Mouse (Mus musculus) forebrain, embryonic 16.5 days (tissue): ENCODE measurements around the gene Hmces. TPM values are rescaled to one million over a fixed set of nuclear protein-coding genes. Genes with fewer than 3 reads are reported as not detected.

Experiments
- ATAC-seq: fragments of 200-750 bp; cut with Nextera tagmentation; 2 replicates; pipeline ENCODE4 v1.8.0; 2017; ENCODE audit warnings: mild to moderate bottlenecking, moderate library complexity
- H3K27ac ChIP-seq: fragments of 300-500 bp; sonication (generic); 2 replicates; pipeline ENCODE4 v1.5.1; 2014; ENCODE audit warnings: low read length, control low read depth
- H3K27me3 ChIP-seq: fragments of 300-500 bp; sonication (generic); replicated peaks from 2 replicates; pipeline ENCODE4 v1.6.1; 2014; ENCODE audit warnings: low read length; ENCODE audit not compliant: control insufficient read depth, insufficient read depth
- H3K36me3 ChIP-seq: fragments of 300-500 bp; sonication (generic); 2 replicates; pipeline ENCODE4 v1.6.1; 2014; ENCODE audit not compliant: control insufficient read depth, insufficient read depth
- H3K4me1 ChIP-seq: fragments of 300-500 bp; sonication (generic); replicated peaks from 2 replicates; pipeline ENCODE4 v1.6.1; 2014; ENCODE audit warnings: low read length; ENCODE audit not compliant: control insufficient read depth, insufficient read depth
- H3K4me2 ChIP-seq: fragments of 300-500 bp; sonication (generic); 2 replicates; pipeline ENCODE4 v1.6.1; 2014; ENCODE audit warnings: mild to moderate bottlenecking, low read length, control low read depth
- H3K4me3 ChIP-seq: fragments of 300-500 bp; sonication (generic); replicated peaks from 2 replicates; pipeline ENCODE4 v1.5.1; 2014; ENCODE audit warnings: mild to moderate bottlenecking, low read length, control low read depth
- H3K9ac ChIP-seq: fragments of 300-500 bp; sonication (generic); replicated peaks from 2 replicates; pipeline ENCODE4 v1.6.1; 2014; ENCODE audit warnings: low read depth, low read length, control low read depth
- H3K9me3 ChIP-seq: fragments of 300-500 bp; sonication (generic); 2 replicates; pipeline ENCODE4 v1.6.1; 2016; ENCODE audit warnings: low read length; ENCODE audit not compliant: control insufficient read depth
- WGBS: fragments of 180-500 bp; shearing (Covaris S2); extraction: QIAGEN DNeasy Blood & Tissue Kit; methylation state at CpG from one replicate; pipeline ENCODE4 v1.1.7; 2014; 5-methylcytosine and 5-hydroxymethylcytosine counted together
- polyA plus RNA-seq: library from polyadenylated mRNA; unstranded; fragments of >200 nt; fragmentation: Nextera tagmentation; extraction: Ambion mirVana; gene quantifications from 2 replicates; pipeline ENCODE4 v1.2.1, GENCODE M21; 2015

Hmces gene
- 57.9 and 62.9 TPM in 2 replicates for polyA plus RNA-seq

DNA sequence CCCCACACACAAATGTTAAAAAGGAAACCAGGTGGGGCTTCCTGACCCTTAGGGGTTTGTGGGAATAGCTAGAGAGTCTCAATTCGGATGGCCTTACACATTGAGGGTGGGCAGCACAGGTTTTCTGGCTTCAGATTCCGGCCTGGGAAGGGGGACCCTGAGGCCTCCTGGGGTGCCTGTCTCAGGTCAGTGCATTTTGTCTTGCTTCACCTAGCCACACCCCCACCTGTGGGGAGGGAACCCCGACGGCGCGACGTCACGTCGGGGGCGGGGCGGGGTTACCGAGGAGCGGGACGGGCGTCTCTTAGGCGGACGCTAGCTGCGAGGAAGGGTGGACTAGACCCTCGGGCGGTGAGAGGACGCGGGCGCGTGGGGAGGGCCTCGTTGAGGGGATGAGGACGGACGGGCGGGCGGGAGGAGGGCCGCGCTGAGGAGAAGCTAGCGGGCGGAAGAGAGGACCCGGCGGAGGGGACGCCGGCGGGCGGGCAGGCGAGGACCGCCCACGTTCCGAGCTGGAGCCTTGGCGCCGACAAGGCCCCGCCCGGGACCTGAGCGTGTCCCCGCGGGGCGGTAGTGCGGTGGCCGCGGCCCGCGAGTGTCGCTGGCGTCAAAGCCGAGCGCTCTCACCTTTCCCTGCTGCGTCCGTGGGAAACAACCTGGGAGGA lies at the start of gene Hmces:
TSS of gene Hmces (plus strand) at position 275 of the 665 bp plus-strand sequence.
- under 1% methylated on average over 54 of the region's 62 CpGs for WGBS
- H3K27ac ChIP-seq, result peak within 1 kb of the TSS; percentile 72
- ATAC-seq, result peak; percentile 96
- no peaks in the 10 kb centered on the region for H3K9me3 ChIP-seq
- H3K4me2 ChIP-seq, result peak within 1 kb of the TSS; percentile 79
- H3K4me3 ChIP-seq, result peak within 1 kb of the TSS; percentile 73
- peak within 1 kb of the TSS; percentile 86 for H3K9ac ChIP-seq
- H3K27me3 ChIP-seq, result no peaks in the 10 kb centered on the region
- peaks cover 12% of the 10 kb centered on the region for H3K4me1 ChIP-seq
- peaks cover 24% of the 10 kb centered on the region for H3K36me3 ChIP-seq

- no peak for ATAC-seq
- H3K4me2 ChIP-seq, result no peak overlapping the region
- H3K9ac ChIP-seq, result no peak overlapping the region
- no peaks in the 10 kb centered on the region for H3K4me1 ChIP-seq
- H3K9me3 ChIP-seq, result no peaks in the 10 kb centered on the region
- H3K4me3 ChIP-seq, result no peak overlapping the region
- no peaks in the 10 kb centered on the region for H3K27me3 ChIP-seq
- 92% methylated on average over 6 of the region's 6 CpGs for WGBS
- H3K36me3 ChIP-seq, result no peaks in the 10 kb centered on the region
- no peak overlapping the region for H3K27ac ChIP-seq
Measured at GRCm38 (mm10) chr6:87866211-87866610, 47.5 kb upstream of the Hmces start.

- no peak overlapping the region for H3K9ac ChIP-seq
- H3K27me3 ChIP-seq, result no peaks in the 10 kb centered on the region
- no peaks in the 10 kb centered on the region for H3K4me1 ChIP-seq
- H3K36me3 ChIP-seq, result no peaks in the 10 kb centered on the region
- H3K9me3 ChIP-seq, result no peaks in the 10 kb centered on the region
- H3K4me2 ChIP-seq, result no peak overlapping the region
- H3K4me3 ChIP-seq, result no peak overlapping the region
- ATAC-seq, result no peak
- 86% methylated on average over 2 of the region's 2 CpGs for WGBS
- H3K27ac ChIP-seq, result no peak overlapping the region
Measured at GRCm38 (mm10) chr6:87867256-87867655, 46.5 kb upstream of the Hmces start.

DNA sequence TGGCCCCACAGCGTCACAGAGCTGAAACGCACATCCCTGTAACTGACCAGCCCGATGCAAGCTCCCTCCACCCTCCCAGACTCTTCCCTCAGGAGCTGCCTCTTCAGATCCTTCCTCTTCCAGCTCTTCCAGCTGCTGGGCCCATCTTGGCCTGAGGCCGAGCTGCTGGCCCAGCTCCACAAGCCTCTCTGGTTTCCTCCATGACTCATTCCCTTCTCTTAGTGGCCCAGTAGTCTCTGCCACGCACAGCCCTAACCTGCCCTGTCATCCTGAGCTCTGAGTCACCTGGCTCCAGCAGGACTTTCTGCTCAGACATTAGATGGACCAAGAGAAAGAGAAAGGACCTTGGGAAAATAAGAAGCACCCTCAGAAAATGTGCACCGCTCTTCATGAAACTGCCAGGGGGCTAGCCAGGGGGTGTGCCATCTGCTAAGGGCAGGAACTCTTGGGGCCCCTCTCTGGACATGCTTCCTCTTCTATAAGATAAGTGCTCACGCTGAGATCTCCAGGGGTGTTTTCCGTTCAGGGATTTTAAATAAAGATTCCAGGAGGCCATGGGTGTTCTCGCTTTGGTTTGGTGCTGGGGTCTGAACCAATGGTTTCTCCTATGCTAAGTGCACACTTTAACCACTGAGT lies 44.7 kb upstream of the Hmces start:
- no peak for ATAC-seq
- Histone ChIP-seq H3K27ac (no peak overlapping the region), H3K27me3 (no peaks in the 10 kb centered on the region), H3K4me1 (no peaks in the 10 kb centered on the region), H3K36me3 (no peaks in the 10 kb centered on the region), H3K9me3 (no peaks in the 10 kb centered on the region), H3K9ac (no peak overlapping the region), H3K4me2 (no peak overlapping the region), H3K4me3 (no peak overlapping the region)
- 74% methylated on average over 9 of the region's 9 CpGs for WGBS

DNA sequence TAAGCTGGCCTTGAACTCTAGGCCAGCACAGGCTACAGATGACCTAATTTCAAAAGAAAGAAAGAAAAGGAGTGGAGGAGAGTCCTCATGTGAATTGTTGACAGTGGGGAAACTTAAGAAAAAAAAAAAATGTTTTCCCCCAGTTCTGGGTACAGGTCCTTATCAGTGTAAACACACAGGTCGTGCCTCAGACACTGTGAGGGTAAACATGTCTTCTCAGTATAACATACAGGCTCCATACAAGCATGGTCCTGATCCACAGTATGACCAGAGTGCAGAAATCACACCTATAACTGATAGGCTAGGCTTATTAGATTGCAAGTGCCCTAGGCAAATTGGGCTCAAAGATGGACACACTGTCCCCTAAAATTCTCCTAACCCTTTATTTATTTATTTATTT lies 43.3 kb upstream of the Hmces start:
- no peak overlapping the region for H3K9ac ChIP-seq
- WGBS, result 76% methylated on average over 1 of the region's 1 CpGs
- H3K4me3 ChIP-seq, result no peak overlapping the region
- H3K36me3 ChIP-seq, result no peaks in the 10 kb centered on the region
- H3K9me3 ChIP-seq, result no peaks in the 10 kb centered on the region
- no peak for ATAC-seq
- H3K4me2 ChIP-seq, result no peak overlapping the region
- H3K27me3 ChIP-seq, result no peaks in the 10 kb centered on the region
- H3K27ac ChIP-seq, result no peak overlapping the region
- no peaks in the 10 kb centered on the region for H3K4me1 ChIP-seq

GRCm38 (mm10) chr6:87871240-87871639 lies 42.5 kb upstream of the Hmces start:
- Histone ChIP-seq H3K36me3 (no peaks in the 10 kb centered on the region), H3K4me1 (no peaks in the 10 kb centered on the region), H3K27ac (no peak overlapping the region), H3K27me3 (no peaks in the 10 kb centered on the region), H3K4me3 (no peak overlapping the region), H3K9ac (no peak overlapping the region), H3K4me2 (no peak overlapping the region), H3K9me3 (no peaks in the 10 kb centered on the region)
- 89% methylated on average over 7 of the region's 7 CpGs for WGBS
- no peak for ATAC-seq

- 63% methylated on average over 1 of the region's 1 CpGs for WGBS
- H3K4me2 ChIP-seq, result no peak overlapping the region
- H3K9ac ChIP-seq, result no peak overlapping the region
- H3K27me3 ChIP-seq, result no peaks in the 10 kb centered on the region
- no peak overlapping the region for H3K27ac ChIP-seq
- H3K9me3 ChIP-seq, result no peaks in the 10 kb centered on the region
- ATAC-seq, result no peak
- no peaks in the 10 kb centered on the region for H3K4me1 ChIP-seq
- H3K36me3 ChIP-seq, result no peaks in the 10 kb centered on the region
- H3K4me3 ChIP-seq, result no peak overlapping the region
Measured at GRCm38 (mm10) chr6:87873104-87873503, 40.6 kb upstream of the Hmces start.

DNA sequence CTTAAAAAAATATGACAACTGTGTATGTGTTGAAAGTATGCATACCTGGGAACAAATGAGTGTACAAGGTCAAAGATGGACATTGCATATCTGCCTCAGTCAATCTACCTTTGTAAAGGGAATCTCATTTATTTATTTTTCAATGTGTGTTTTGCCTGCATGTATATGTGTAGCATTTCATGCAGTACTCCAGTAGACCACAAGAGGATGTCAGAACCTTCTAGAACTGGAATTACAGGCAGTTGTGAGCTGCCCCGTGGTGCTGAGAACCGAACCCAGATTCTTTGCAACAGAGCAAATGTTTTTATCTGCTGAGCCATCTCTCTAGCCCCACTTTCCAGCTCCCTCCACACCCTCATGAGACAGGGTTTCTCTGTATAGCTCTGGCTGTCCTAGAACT lies 39.8 kb upstream of the Hmces start:
- Histone ChIP-seq H3K9me3 (no peaks in the 10 kb centered on the region), H3K27me3 (no peaks in the 10 kb centered on the region), H3K4me3 (no peak overlapping the region), H3K9ac (no peak overlapping the region), H3K4me2 (no peak overlapping the region), H3K36me3 (no peaks in the 10 kb centered on the region), H3K4me1 (no peaks in the 10 kb centered on the region), H3K27ac (no peak overlapping the region)
- ATAC-seq, result no peak
- WGBS, result 95% methylated on average over 2 of the region's 2 CpGs

GRCm38 (mm10) chr6:87875083-87875482 lies 38.7 kb upstream of the Hmces start:
- Histone ChIP-seq H3K27me3 (no peaks in the 10 kb centered on the region), H3K4me3 (no peak overlapping the region), H3K4me1 (no peaks in the 10 kb centered on the region), H3K9me3 (no peaks in the 10 kb centered on the region), H3K9ac (no peak overlapping the region), H3K27ac (no peak overlapping the region), H3K36me3 (no peaks in the 10 kb centered on the region), H3K4me2 (no peak overlapping the region)
- no peak for ATAC-seq
- WGBS, result 91% methylated on average over 1 of the region's 1 CpGs
